Mouse (Mus musculus): ENCODE measurements around the gene Tat.
A peak's percentile ranks its signal among the peaks of the same experiment; 100 is the strongest.

The Tat gene

GRCm38 (mm10) chr8:109990224-109990623 is at the start of gene Tat:
TSS of gene Tat (plus strand) at chr8:109990437.
- DNase-seq (ENCODE audit: low spot score) = no peak

- no peak for DNase-seq (ENCODE audit: low spot score)
Observed at GRCm38 (mm10) chr8:109941606-109942360, 48.5 kb upstream of the Tat start.

GRCm38 (mm10) chr8:109945153-109945632 is 45.0 kb upstream of the Tat start:
- DNase-seq (ENCODE audit: low spot score) = peak; percentile 28

- DNase-seq (ENCODE audit: low spot score) = no peak
Observed at GRCm38 (mm10) chr8:109945694-109946093, 44.5 kb upstream of the Tat start.

- DNase-seq (ENCODE audit: low spot score) = no peak
Observed at GRCm38 (mm10) chr8:109946272-109946671, 44.0 kb upstream of the Tat start.

- peak; percentile 72 for DNase-seq (ENCODE audit: low spot score)
Observed at GRCm38 (mm10) chr8:109947447-109948284, 42.6 kb upstream of the Tat start.

GRCm38 (mm10) chr8:109948285-109948564 is 42.0 kb upstream of the Tat start:
- no peak for DNase-seq (ENCODE audit: low spot score)

- no peak for DNase-seq (ENCODE audit: low spot score)
Observed at GRCm38 (mm10) chr8:109952171-109952570, 38.1 kb upstream of the Tat start.

GRCm38 (mm10) chr8:109954486-109954948 is 35.7 kb upstream of the Tat start:
- peak; percentile 80 for DNase-seq (ENCODE audit: low spot score)

- DNase-seq (ENCODE audit: low spot score) = peak; percentile 28
Observed at GRCm38 (mm10) chr8:109957167-109958028, 32.8 kb upstream of the Tat start.

GRCm38 (mm10) chr8:109958036-109958655 is 32.1 kb upstream of the Tat start:
- DNase-seq (ENCODE audit: low spot score) = no peak

GRCm38 (mm10) chr8:109959112-109959511 is 31.1 kb upstream of the Tat start:
- DNase-seq (ENCODE audit: low spot score) = no peak

- DNase-seq (ENCODE audit: low spot score) = peak; percentile 78
Observed at GRCm38 (mm10) chr8:109961693-109962367, 28.4 kb upstream of the Tat start, which contains the start of gene Marveld3. TSS of gene Marveld3 (minus strand) at chr8:109962203.

- DNase-seq (ENCODE audit: low spot score) = no peak
Observed at GRCm38 (mm10) chr8:109962896-109963295, 27.3 kb upstream of the Tat start.

GRCm38 (mm10) chr8:109963421-109963820 is 26.8 kb upstream of the Tat start:
- DNase-seq (ENCODE audit: low spot score) = no peak

GRCm38 (mm10) chr8:109964106-109964505 is 26.1 kb upstream of the Tat start:
- no peak for DNase-seq (ENCODE audit: low spot score)

GRCm38 (mm10) chr8:109968837-109969236 is 21.4 kb upstream of the Tat start:
- DNase-seq (ENCODE audit: low spot score) = no peak

- DNase-seq (ENCODE audit: low spot score) = peak; percentile 88
Observed at GRCm38 (mm10) chr8:109970323-109970722, 19.9 kb upstream of the Tat start.

- no peak for DNase-seq (ENCODE audit: low spot score)
Observed at GRCm38 (mm10) chr8:109972901-109973300, 17.3 kb upstream of the Tat start.

GRCm38 (mm10) chr8:109979339-109979738 is 10.9 kb upstream of the Tat start:
- no peak for DNase-seq (ENCODE audit: low spot score)

All from retina, embryonic 14.5 days (tissue).